Comparison of ENCODE assay signal across 8 mouse cellular contexts in the genomic region with DNA sequence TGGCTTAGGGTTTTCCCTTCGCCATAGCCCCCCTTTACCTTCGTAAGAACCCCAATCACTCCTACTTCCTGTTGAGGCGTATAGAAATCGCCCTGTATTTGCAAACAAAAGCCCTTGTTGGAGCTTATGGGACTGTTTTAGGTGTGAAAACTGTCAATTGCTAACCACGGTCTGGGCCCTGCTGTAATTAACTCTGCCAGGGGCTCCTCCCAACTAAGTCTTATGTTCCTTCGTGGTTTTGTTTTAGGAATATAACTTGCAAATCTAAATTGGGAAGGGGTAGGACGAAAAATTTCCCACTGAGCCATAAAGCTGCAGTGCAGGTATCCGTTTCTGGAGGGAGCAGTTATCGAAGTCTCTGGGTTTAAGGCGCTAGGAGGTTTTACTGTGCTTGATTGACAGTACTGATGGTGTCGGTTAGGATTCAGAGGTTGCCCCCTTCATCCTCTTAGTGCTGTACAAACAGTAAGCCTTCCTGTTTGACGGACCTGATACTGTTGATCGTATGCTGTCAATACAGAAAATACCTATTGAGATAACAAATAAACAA. TPM values are rescaled to one million over a fixed set of nuclear protein-coding genes. Genes with fewer than 3 reads are reported as not detected.
DNase-seq lines count a peak whose midpoint lies in the region; ATAC-seq and TF ChIP-seq lines count a peak whose summit lies in the region.

No protein-coding gene starts in this region.

- DNase-seq in kidney, postnatal 14 days: no peak
- DNase-seq in T-cell, adult 2 months (ENCODE audit: low spot score): peak; percentile 49
- DNase-seq in liver, embryonic 14.5 days (ENCODE audit: low read depth in 3 of 3, low spot score in 3 of 3): peak in 2 of 3 experiments; percentile 19 to 44
- peak; percentile 61 for DNase-seq in splenic B cell, adult 2 months (ENCODE audit: low read depth, low spot score)
- DNase-seq in layer of hippocampus, postnatal 14 days (ENCODE audit: low spot score in 2 of 2): no peak
- DNase-seq in frontal cortex, postnatal 36 days (ENCODE audit: low spot score in 2 of 2): no peak

- TF ChIP-seq EP300 in liver, embryonic 14.5 days (IDR thresholded peaks at IDR 0.05; ENCODE audit: low read depth): no peak

- peak overlapping the region; percentile 100 for H3K9ac ChIP-seq in kidney, embryonic 16.5 days (replicated peaks; ENCODE audit: low read length)
- peak overlapping the region; percentile 100 for H3K9ac ChIP-seq in forebrain, embryonic 15.5 days (replicated peaks)
- peak overlapping the region; percentile 100 for H3K9ac ChIP-seq in liver, embryonic 14.5 days (replicated peaks)

- H3K27ac ChIP-seq in kidney, embryonic 16.5 days (ENCODE audit: low read length): peak overlapping the region; percentile 99
- H3K27ac ChIP-seq in forebrain, embryonic 15.5 days (replicated peaks): peak overlapping the region; percentile 100
- H3K27ac ChIP-seq in liver, embryonic 14.5 days: peak overlapping the region; percentile 91

- WGBS in kidney, embryonic 16.5 days: under 1% methylated on average over 13 of the region's 13 CpGs
- WGBS in forebrain, embryonic 15.5 days: under 1% methylated on average over 13 of the region's 13 CpGs
- WGBS in liver, embryonic 14.5 days (ENCODE audit: insufficient replicate concordance): under 1% methylated on average over 13 of the region's 13 CpGs

- H3K27me3 ChIP-seq in kidney, embryonic 16.5 days (ENCODE audit: insufficient read depth, low read length): no peaks in the 10 kb centered on the region
- no peaks in the 10 kb centered on the region for H3K27me3 ChIP-seq in forebrain, embryonic 15.5 days
- H3K27me3 ChIP-seq in liver, embryonic 14.5 days (ENCODE audit: control insufficient read depth, insufficient read depth, low read length): no peaks in the 10 kb centered on the region
- H3K27me3 ChIP-seq in splenic B cell, adult 2 months (ENCODE audit: control insufficient read depth, insufficient read depth, low read length, poor library complexity, severe bottlenecking): 0 out of 2 replicates have a peak, but pooled peaks cover 2% of the 10 kb centered on the region

- peak overlapping the region; percentile 80 for H3K4me2 ChIP-seq in kidney, embryonic 16.5 days (replicated peaks; ENCODE audit: low read depth, low read length)
- peak overlapping the region; percentile 53 for H3K4me2 ChIP-seq in forebrain, embryonic 15.5 days (replicated peaks)
- H3K4me2 ChIP-seq in liver, embryonic 14.5 days (ENCODE audit: low read depth): peak overlapping the region; percentile 79

- no peaks in the 10 kb centered on the region for H3K9me3 ChIP-seq in kidney, embryonic 16.5 days (ENCODE audit: low read length)
- no peaks in the 10 kb centered on the region for H3K9me3 ChIP-seq in forebrain, embryonic 15.5 days
- no peaks in the 10 kb centered on the region for H3K9me3 ChIP-seq in liver, embryonic 14.5 days (ENCODE audit: control insufficient read depth, low read length)

- H3K4me3 ChIP-seq in kidney, embryonic 16.5 days (ENCODE audit: low read length): peak overlapping the region; percentile 91
- peak overlapping the region; percentile 98 for H3K4me3 ChIP-seq in forebrain, embryonic 15.5 days
- H3K4me3 ChIP-seq in liver, embryonic 14.5 days (ENCODE audit: insufficient read depth in 1 of 2, low read depth in 2 of 2, low read length in 2 of 2): peak overlapping the region; percentile 88 to 96

- H3K4me1 ChIP-seq in kidney, embryonic 16.5 days (ENCODE audit: insufficient read depth, low read length): peaks cover 30% of the 10 kb centered on the region
- peaks cover 43% of the 10 kb centered on the region for H3K4me1 ChIP-seq in forebrain, embryonic 15.5 days
- peaks cover 7 to 11% of the 10 kb centered on the region in 2 experiments for H3K4me1 ChIP-seq in liver, embryonic 14.5 days (replicated peaks; ENCODE audit: control insufficient read depth in 2 of 2, insufficient read depth in 2 of 2, low read length in 1 of 2)

- no peak for ATAC-seq in kidney, embryonic 16.5 days (ENCODE audit: low FRiP score, low TSS enrichment)
- peak; percentile 4; the same call in 1 of the 2 replicates for ATAC-seq in forebrain, embryonic 15.5 days (replicated peaks)
- ATAC-seq in liver, embryonic 14.5 days (ENCODE audit: insufficient read depth): no peak

- peaks cover 30% of the 10 kb centered on the region for H3K36me3 ChIP-seq in kidney, embryonic 16.5 days (ENCODE audit: insufficient read depth, low read length)
- H3K36me3 ChIP-seq in forebrain, embryonic 15.5 days: peaks cover 28% of the 10 kb centered on the region
- peaks cover 33% of the 10 kb centered on the region for H3K36me3 ChIP-seq in liver, embryonic 14.5 days (replicated peaks; ENCODE audit: control insufficient read depth, insufficient read depth, low read depth)
- peaks cover 16% of the 10 kb centered on the region for H3K36me3 ChIP-seq in splenic B cell, adult 2 months (ENCODE audit: control insufficient read depth, insufficient read depth, low read length, poor library complexity, severe bottlenecking)

- no peak for TF ChIP-seq CTCF in liver, embryonic 14.5 days (IDR thresholded peaks at IDR 0.05; ENCODE audit: low read depth)

RNA-seq across cellular contexts. Expression of a gene that starts 1.0 kb away (rescaled TPM):
- polyA plus RNA-seq in kidney, embryonic 16.5 days (2015; fragmentation: Nextera tagmentation; extraction: Ambion mirVana): 11.2 and 13.9 TPM in 2 replicates
- 22.9 and 23.1 TPM in 2 replicates for polyA plus RNA-seq in forebrain, embryonic 15.5 days (2015; fragmentation: Nextera tagmentation; extraction: Ambion mirVana)
- polyA plus RNA-seq in liver, embryonic 14.5 days (2012; rRNA removed): 6.4 and 9.4 TPM in 2 replicates
- polyA plus RNA-seq in liver, embryonic 14.5 days (2014; fragmentation: Nextera tagmentation; extraction: Ambion mirVana): 4.4 and 4.9 TPM in 2 replicates
- total RNA-seq in layer of hippocampus, postnatal 14 days (2021): 100 to 1,000 TPM; 107 TPM

RNA-seq across cellular contexts. Expression of a gene that starts 44.0 kb away (rescaled TPM):
- polyA plus RNA-seq in kidney, embryonic 16.5 days (2015; fragmentation: Nextera tagmentation; extraction: Ambion mirVana): 0.11 TPM in 1 of 2 replicates, not detected in the other
- 0.06 TPM in 1 of 2 replicates, not detected in the other for polyA plus RNA-seq in forebrain, embryonic 15.5 days (2015; fragmentation: Nextera tagmentation; extraction: Ambion mirVana)
- polyA plus RNA-seq in liver, embryonic 14.5 days (2012; rRNA removed): 0.03 TPM in 2 replicates
- polyA plus RNA-seq in liver, embryonic 14.5 days (2014; fragmentation: Nextera tagmentation; extraction: Ambion mirVana): not detected in 2 replicates
- not detected for total RNA-seq in layer of hippocampus, postnatal 14 days (2021)

Comparison
In these comparisons a context has a peak if more than half of its experiments do, and no peak if none do; other contexts are left out.
1. DNase-seq: peak in T-cell, adult 2 months (single experiment), liver, embryonic 14.5 days (2 of 3) and splenic B cell, adult 2 months (single experiment); none in kidney, postnatal 14 days (single experiment), layer of hippocampus, postnatal 14 days (0 of 2) and frontal cortex, postnatal 36 days (0 of 2).
2. Peak in every context shown above with its lines, with median percentiles within 50 percentile points of each other: H3K27ac ChIP-seq, H3K4me2 ChIP-seq, H3K4me3 ChIP-seq and H3K9ac ChIP-seq.